Mouse (Mus musculus) liver, embryonic 13.5 days (tissue): Measurements from ENCODE around the gene Pnliprp2. TPM values are rescaled to one million over a fixed set of nuclear protein-coding genes. Genes with fewer than 3 reads are reported as not detected.
A peak's percentile ranks its signal among the peaks of the same experiment; 100 is the strongest.

Experiments
- ATAC-seq: fragments of 200-750 bp; cut with Nextera tagmentation; 2 replicates; pipeline ENCODE4 v1.8.0; 2017; ENCODE audit warnings: low read depth, mild to moderate bottlenecking, moderate number of reproducible peaks, moderate library complexity
- DNase-seq: peaks from one replicate; pipeline ENCODE4 v3.0.0; 2022
- H3K27ac ChIP-seq: fragments of 300-500 bp; sonication (generic); 2 replicates; pipeline ENCODE4 v1.5.1; 2015; ENCODE audit warnings: moderate library complexity, mild to moderate bottlenecking, inconsistent platforms
- H3K27me3 ChIP-seq: fragments of 300-500 bp; sonication (generic); 2 replicates; pipeline ENCODE4 v1.6.1; 2015; ENCODE audit warnings: mild to moderate bottlenecking, inconsistent platforms
- H3K36me3 ChIP-seq: fragments of 300-500 bp; sonication (generic); 2 replicates; pipeline ENCODE4 v1.6.1; 2015; ENCODE audit warnings: mild to moderate bottlenecking, inconsistent platforms
- H3K4me1 ChIP-seq: fragments of 300-500 bp; sonication (generic); replicated peaks from 2 replicates; pipeline ENCODE4 v1.6.1; 2015; ENCODE audit warnings: inconsistent platforms
- H3K4me2 ChIP-seq: fragments of 300-500 bp; sonication (generic); 2 replicates; pipeline ENCODE4 v1.6.1; 2015; ENCODE audit warnings: inconsistent platforms, mild to moderate bottlenecking, moderate library complexity
- H3K4me3 ChIP-seq: fragments of 300-500 bp; sonication (generic); replicated peaks from 2 replicates; pipeline ENCODE4 v1.5.1; 2015; ENCODE audit warnings: mild to moderate bottlenecking, inconsistent platforms
- H3K9ac ChIP-seq: fragments of 300-500 bp; sonication (generic); 2 replicates; pipeline ENCODE4 v1.6.1; 2015; ENCODE audit warnings: mild to moderate bottlenecking, inconsistent platforms
- H3K9me3 ChIP-seq: fragments of 300-500 bp; sonication (generic); replicated peaks from 2 replicates; pipeline ENCODE4 v1.6.1; 2016; ENCODE audit warnings: inconsistent platforms
- WGBS: fragments of 180-500 bp; shearing (Covaris S2); methylation state at CpG from one replicate; pipeline ENCODE4 v1.1.7; 2015; ENCODE audit not compliant: insufficient replicate concordance; 5-methylcytosine and 5-hydroxymethylcytosine counted together
- polyA plus RNA-seq: library from polyadenylated mRNA; unstranded; fragments of >200 nt; fragmentation: Nextera tagmentation; extraction: Ambion mirVana; gene quantifications from 2 replicates; pipeline ENCODE4 v1.2.1, GENCODE M21; 2015

The Pnliprp2 gene
- polyA plus RNA-seq, 1 experiment from 2014 or later: 5.3 TPM

GRCm38 (mm10) chr19:58805191-58805779 lies 45.8 kb downstream of the Pnliprp2 start:
- DNase-seq (no peak), ATAC-seq (no peak)
- no peak overlapping the region for H3K27ac ChIP-seq
- no peak overlapping the region for H3K4me3 ChIP-seq
- no peaks in the 10 kb centered on the region for H3K9me3 ChIP-seq
- no peak overlapping the region for H3K9ac ChIP-seq
- no peaks in the 10 kb centered on the region for H3K27me3 ChIP-seq
- 78% methylated on average over 9 of the region's 9 CpGs for WGBS
- H3K36me3 ChIP-seq: no peaks in the 10 kb centered on the region
- no peak overlapping the region for H3K4me2 ChIP-seq
- H3K4me1 ChIP-seq: no peaks in the 10 kb centered on the region

- H3K27ac ChIP-seq: no peak overlapping the region
- H3K36me3 ChIP-seq: no peaks in the 10 kb centered on the region
- no peak overlapping the region for H3K9ac ChIP-seq
- no peaks in the 10 kb centered on the region for H3K4me1 ChIP-seq
- H3K9me3 ChIP-seq: no peaks in the 10 kb centered on the region
- H3K4me2 ChIP-seq: no peak overlapping the region
- DNase-seq (peak; percentile 7), ATAC-seq (no peak)
- H3K27me3 ChIP-seq: no peaks in the 10 kb centered on the region
- H3K4me3 ChIP-seq: no peak overlapping the region
- 7% methylated on average over 3 of the region's 3 CpGs for WGBS
Observed at GRCm38 (mm10) chr19:58806364-58806763, 46.8 kb downstream of the Pnliprp2 start.

- Histone ChIP-seq H3K27ac (no peak overlapping the region), H3K9me3 (no peaks in the 10 kb centered on the region), H3K4me2 (no peak overlapping the region), H3K27me3 (no peaks in the 10 kb centered on the region), H3K36me3 (no peaks in the 10 kb centered on the region), H3K4me1 (no peaks in the 10 kb centered on the region), H3K4me3 (no peak overlapping the region), H3K9ac (no peak overlapping the region)
- 67% methylated on average over 6 of the region's 6 CpGs for WGBS
- DNase-seq: no peak
- no peak for ATAC-seq
Observed at GRCm38 (mm10) chr19:58808864-58809263, 49.3 kb downstream of the Pnliprp2 start.

- Histone ChIP-seq H3K9me3 (no peaks in the 10 kb centered on the region), H3K4me2 (no peak overlapping the region)
- WGBS: 54% methylated on average over 5 of the region's 5 CpGs
Observed at GRCm38 (mm10) chr19:58810536-58810935, 51.0 kb downstream of the Pnliprp2 start.

GRCm38 (mm10) chr19:58815179-58815922 lies 55.8 kb downstream of the Pnliprp2 start:
- Histone ChIP-seq H3K36me3 (no peaks in the 10 kb centered on the region), H3K9ac (no peak overlapping the region), H3K9me3 (no peaks in the 10 kb centered on the region), H3K27me3 (no peaks in the 10 kb centered on the region), H3K4me1 (no peaks in the 10 kb centered on the region), H3K4me2 (no peak overlapping the region), H3K27ac (no peak overlapping the region), H3K4me3 (no peak overlapping the region)
- 65% methylated on average over 13 of the region's 13 CpGs for WGBS
- no peak for DNase-seq
- no peak for ATAC-seq

More at GRCm38 (mm10) chr19:58810536-58810935, 51.0 kb downstream of the Pnliprp2 start:
- no peaks in the 10 kb centered on the region for H3K36me3 ChIP-seq
- no peak overlapping the region for H3K4me3 ChIP-seq
- no peaks in the 10 kb centered on the region for H3K4me1 ChIP-seq
- no peak overlapping the region for H3K27ac ChIP-seq
- DNase-seq (no peak), ATAC-seq (no peak)
- H3K27me3 ChIP-seq: no peaks in the 10 kb centered on the region
- H3K9ac ChIP-seq: no peak overlapping the region

- no peaks in the 10 kb centered on the region for H3K4me1 ChIP-seq
- no peaks in the 10 kb centered on the region for H3K27me3 ChIP-seq
- H3K36me3 ChIP-seq: no peaks in the 10 kb centered on the region
- no peaks in the 10 kb centered on the region for H3K9me3 ChIP-seq
- H3K27ac ChIP-seq: no peak overlapping the region
- no peak overlapping the region for H3K4me2 ChIP-seq
- no peak for DNase-seq
- H3K4me3 ChIP-seq: no peak overlapping the region
- no peak for ATAC-seq
- H3K9ac ChIP-seq: no peak overlapping the region
- 68% methylated on average over 17 of the region's 17 CpGs for WGBS
Observed at GRCm38 (mm10) chr19:58816453-58817041, 57.0 kb downstream of the Pnliprp2 start.

GRCm38 (mm10) chr19:58817398-58817797 lies 57.9 kb downstream of the Pnliprp2 start:
- no peaks in the 10 kb centered on the region for H3K4me1 ChIP-seq
- ATAC-seq (no peak), DNase-seq (no peak)
- H3K27ac ChIP-seq: no peak overlapping the region
- no peak overlapping the region for H3K9ac ChIP-seq
- H3K27me3 ChIP-seq: no peaks in the 10 kb centered on the region
- no peak overlapping the region for H3K4me2 ChIP-seq
- WGBS: 71% methylated on average over 11 of the region's 11 CpGs
- no peaks in the 10 kb centered on the region for H3K9me3 ChIP-seq
- H3K4me3 ChIP-seq: no peak overlapping the region
- no peaks in the 10 kb centered on the region for H3K36me3 ChIP-seq

- H3K9me3 ChIP-seq: no peaks in the 10 kb centered on the region
- no peak overlapping the region for H3K4me2 ChIP-seq
- H3K4me1 ChIP-seq: no peaks in the 10 kb centered on the region
- ATAC-seq (no peak), DNase-seq (no peak)
- no peaks in the 10 kb centered on the region for H3K36me3 ChIP-seq
- H3K4me3 ChIP-seq: no peak overlapping the region
- no peaks in the 10 kb centered on the region for H3K27me3 ChIP-seq
- H3K9ac ChIP-seq: no peak overlapping the region
- WGBS: 57% methylated on average over 14 of the region's 14 CpGs
- H3K27ac ChIP-seq: no peak overlapping the region
Observed at GRCm38 (mm10) chr19:58818571-58819415, 59.3 kb downstream of the Pnliprp2 start.

- 64% methylated on average over 20 of the region's 20 CpGs for WGBS
- Histone ChIP-seq H3K9me3 (no peaks in the 10 kb centered on the region), H3K36me3 (no peaks in the 10 kb centered on the region), H3K9ac (no peak overlapping the region), H3K27ac (no peak overlapping the region), H3K4me2 (no peak overlapping the region), H3K27me3 (no peaks in the 10 kb centered on the region), H3K4me1 (no peaks in the 10 kb centered on the region), H3K4me3 (no peak overlapping the region)
- no peak for ATAC-seq
- DNase-seq: no peak
Observed at GRCm38 (mm10) chr19:58822454-58823200, 63.1 kb downstream of the Pnliprp2 start.

GRCm38 (mm10) chr19:58823301-58823700 lies 63.8 kb downstream of the Pnliprp2 start:
- no peaks in the 10 kb centered on the region for H3K9me3 ChIP-seq
- 66% methylated on average over 3 of the region's 3 CpGs for WGBS
- no peak overlapping the region for H3K4me2 ChIP-seq
- no peak overlapping the region for H3K9ac ChIP-seq
- DNase-seq (no peak), ATAC-seq (no peak)
- no peak overlapping the region for H3K27ac ChIP-seq
- H3K27me3 ChIP-seq: no peaks in the 10 kb centered on the region
- H3K4me1 ChIP-seq: no peaks in the 10 kb centered on the region
- no peaks in the 10 kb centered on the region for H3K36me3 ChIP-seq
- H3K4me3 ChIP-seq: no peak overlapping the region

- ATAC-seq (no peak), DNase-seq (no peak)
- Histone ChIP-seq H3K27me3 (no peaks in the 10 kb centered on the region), H3K9me3 (no peaks in the 10 kb centered on the region), H3K9ac (no peak overlapping the region), H3K4me3 (no peak overlapping the region), H3K27ac (no peak overlapping the region), H3K4me2 (no peak overlapping the region), H3K36me3 (no peaks in the 10 kb centered on the region), H3K4me1 (no peaks in the 10 kb centered on the region)
- WGBS: 42% methylated on average over 1 of the region's 1 CpGs
Observed at GRCm38 (mm10) chr19:58824316-58824715, 64.8 kb downstream of the Pnliprp2 start.
